Mouse (Mus musculus) ES-E14 (cell line): Measurements from ENCODE around the gene Arhgap10. TPM values are rescaled to one million over a fixed set of nuclear protein-coding genes. Genes with fewer than 3 reads are reported as not detected.

ENCODE experiments used
- DNase-seq: peaks from one replicate; pipeline ENCODE4 v3.0.0-alpha.2; 2013; ENCODE audit warnings: low read depth, low spot score
- H3K27ac ChIP-seq: 2 replicates; pipeline ENCODE4 v1.5.1; 2012; ENCODE audit warnings: low read depth, mild to moderate bottlenecking, low read length, moderate library complexity, mixed read lengths; ENCODE audit not compliant: poor library complexity, insufficient read depth, severe bottlenecking
- H3K36me3 ChIP-seq: 2 replicates; pipeline ENCODE4 v1.6.1; 2012; ENCODE audit warnings: mild to moderate bottlenecking, low read length, moderate library complexity, mixed read lengths; ENCODE audit not compliant: control insufficient read depth, poor library complexity, insufficient read depth, severe bottlenecking
- H3K4me1 ChIP-seq, 2 experiments: fragments of 150-350 bp in 1 of 2; sonication (generic) in 1 of 2; 2 replicates each; pipeline ENCODE4 v1.6.1; 2012; ENCODE audit warnings: low read length in 2 of 2, mild to moderate bottlenecking in 1 of 2, mixed read lengths in 1 of 2; ENCODE audit not compliant: control insufficient read depth in 2 of 2, insufficient read depth in 2 of 2, poor library complexity in 1 of 2
- H3K4me3 ChIP-seq, 2 experiments: fragments of 150-350 bp in 1 of 2; sonication (generic) in 1 of 2; 2 replicates each; pipeline ENCODE4 v1.5.1; 2012; ENCODE audit warnings: low read length in 2 of 2, low read depth in 1 of 2, mild to moderate bottlenecking in 1 of 2, mixed read lengths in 1 of 2; ENCODE audit not compliant: insufficient read depth in 1 of 2, poor library complexity in 1 of 2, severe bottlenecking in 1 of 2
- H3K9ac ChIP-seq: 2 replicates; pipeline ENCODE4 v1.6.1; 2012; ENCODE audit warnings: low read depth, mild to moderate bottlenecking, low read length, mixed read lengths; ENCODE audit not compliant: poor library complexity, insufficient read depth, severe bottlenecking
- H3K9me3 ChIP-seq: fragments of 150-350 bp; sonication (generic); 2 replicates; pipeline ENCODE4 v1.6.1; 2012; ENCODE audit warnings: low read depth, mild to moderate bottlenecking, low read length; ENCODE audit not compliant: control insufficient read depth, insufficient read depth
- CHD2 ChIP-seq: IDR thresholded peaks from 2 replicates; pipeline ENCODE4 v1.6.1; 2014; ENCODE audit warnings: mild to moderate bottlenecking, low read depth, low read length, inconsistent platforms
- HCFC1 ChIP-seq: IDR thresholded peaks from 2 replicates; pipeline ENCODE4 v1.6.1; 2012; ENCODE audit warnings: low read length, inconsistent platforms, borderline replicate concordance; ENCODE audit not compliant: insufficient read depth
- MAFK ChIP-seq: IDR thresholded peaks from 2 replicates; pipeline ENCODE4 v1.6.1; 2014; ENCODE audit warnings: mild to moderate bottlenecking, low read depth, low read length, inconsistent platforms; ENCODE audit not compliant: insufficient read depth
- ZC3H11A ChIP-seq: IDR thresholded peaks from 2 replicates; pipeline ENCODE4 v1.6.1; 2012; ENCODE audit warnings: low read depth, mild to moderate bottlenecking, inconsistent platforms, low read length, borderline replicate concordance
- ZNF384 ChIP-seq: IDR thresholded peaks from 2 replicates; pipeline ENCODE4 v1.6.1; 2012; ENCODE audit warnings: low read depth, low read length, inconsistent platforms
- in situ Hi-C, 2 experiments: fragments of 600-800 bp; cut with MboI; formaldehyde crosslinking; loops; one replicate each; pipeline ENCODE4 v1.15.1; 2025; ENCODE audit warnings: low sequenced_read_pairs in 2 of 2, inconsistent platforms in 1 of 2; ENCODE audit not compliant: unreplicated experiment in 2 of 2
- total RNA-seq: library from RNA; depleted of rRNA; stranded (reverse); fragments of 300-350 nt; gene quantifications from 2 replicates; pipeline ENCODE4 v1.2.3, GENCODE M21; 2012

Arhgap10 gene
- total RNA-seq, 1 experiment: 10.8 TPM

DNA sequence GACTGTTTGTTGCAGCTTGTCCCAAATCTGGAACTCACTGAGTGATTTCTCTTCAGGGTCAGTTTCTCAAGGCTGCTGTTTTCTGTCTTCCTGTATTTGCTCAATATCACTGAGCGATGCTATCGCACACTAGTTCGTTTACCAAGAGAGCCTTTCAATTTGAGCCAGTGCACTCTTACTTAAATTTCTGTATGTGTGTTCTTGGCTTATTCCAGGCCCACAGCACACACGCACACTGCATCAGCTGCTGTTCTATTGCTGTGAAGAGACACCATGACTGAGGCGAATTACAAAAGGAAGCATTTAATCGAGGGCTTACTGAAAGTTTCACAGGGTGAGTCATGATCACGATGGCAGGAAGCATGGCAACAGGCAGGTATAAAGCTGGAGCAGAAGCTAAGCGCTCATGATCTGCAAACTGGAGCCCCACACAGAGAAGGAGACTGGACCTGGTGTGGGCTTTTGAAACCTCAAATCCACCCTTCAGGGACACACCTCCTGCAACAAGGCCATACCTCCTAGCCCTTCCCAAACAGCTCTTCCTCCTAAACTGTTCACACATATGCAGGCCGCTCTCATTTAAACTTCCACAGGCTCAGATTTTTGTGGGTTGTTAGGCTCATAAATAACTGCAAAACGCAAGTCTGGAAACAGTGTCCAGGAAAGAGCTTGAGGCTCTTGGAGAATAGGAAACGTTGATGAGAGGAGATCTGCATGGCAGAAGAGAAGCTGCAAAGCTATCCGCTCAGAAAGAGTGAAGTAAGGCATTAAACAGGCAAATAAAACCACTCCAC is 255.3 kb downstream of the Arhgap10 start:
- Histone ChIP-seq H3K4me3 (no peak overlapping the region), H3K36me3 (peaks cover 2% of the 10 kb centered on the region; the same call in 1 of the 2 replicates), H3K4me1 (no peaks in the 10 kb centered on the region), H3K27ac (no peak overlapping the region), H3K9ac (no peak overlapping the region), H3K9me3 (no peaks in the 10 kb centered on the region)
- no peak for DNase-seq
- in situ Hi-C loops: no loop called here
- TF ChIP-seq MAFK (no peak), ZC3H11A (no peak), CHD2 (no peak), HCFC1 (no peak), ZNF384 (no peak)

GRCm38 (mm10) chr8:77261215-77261614 is 256.5 kb downstream of the Arhgap10 start:
- in situ Hi-C loops: no loop called here
- DNase-seq: no peak
- no peak for TF ChIP-seq ZC3H11A
- TF ChIP-seq MAFK: no peak
- TF ChIP-seq ZNF384: no peak
- TF ChIP-seq CHD2: no peak
- TF ChIP-seq HCFC1: no peak
- no peak overlapping the region for H3K27ac ChIP-seq
- no peaks in the 10 kb centered on the region for H3K4me1 ChIP-seq
- H3K4me3 ChIP-seq: no peak overlapping the region
- H3K9ac ChIP-seq: no peak overlapping the region
- H3K36me3 ChIP-seq: peaks cover 2% of the 10 kb centered on the region; the same call in 1 of the 2 replicates
- H3K9me3 ChIP-seq: no peaks in the 10 kb centered on the region

DNA sequence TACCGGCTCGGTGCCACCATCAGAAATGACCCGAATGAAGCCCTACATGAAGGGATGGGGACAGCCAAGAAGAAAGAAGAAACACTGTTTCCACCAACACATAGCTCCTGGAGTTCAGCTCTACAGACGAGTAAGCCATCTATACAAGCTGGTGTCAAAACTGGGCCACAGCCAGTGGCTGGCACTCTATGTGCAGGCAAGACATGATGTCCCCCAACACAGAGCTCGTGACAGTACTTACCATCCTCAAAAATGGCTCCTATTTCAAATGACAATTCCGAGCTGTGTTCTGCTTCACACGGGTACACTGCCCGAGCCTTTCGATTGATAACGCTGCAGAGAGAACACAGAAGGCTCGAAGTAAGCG is 260.7 kb downstream of the Arhgap10 start:
- peaks cover 2% of the 10 kb centered on the region; the same call in 1 of the 2 replicates for H3K36me3 ChIP-seq
- H3K9ac ChIP-seq: no peak overlapping the region
- no peak overlapping the region for H3K27ac ChIP-seq
- H3K4me3 ChIP-seq: no peak overlapping the region
- no peak for TF ChIP-seq CHD2
- TF ChIP-seq ZNF384: no peak
- no peak for TF ChIP-seq HCFC1
- TF ChIP-seq MAFK: no peak
- no peak for TF ChIP-seq ZC3H11A
- in situ Hi-C loops: no loop called here
- no peaks in the 10 kb centered on the region for H3K9me3 ChIP-seq
- DNase-seq: no peak
- no peaks in the 10 kb centered on the region for H3K4me1 ChIP-seq

DNA sequence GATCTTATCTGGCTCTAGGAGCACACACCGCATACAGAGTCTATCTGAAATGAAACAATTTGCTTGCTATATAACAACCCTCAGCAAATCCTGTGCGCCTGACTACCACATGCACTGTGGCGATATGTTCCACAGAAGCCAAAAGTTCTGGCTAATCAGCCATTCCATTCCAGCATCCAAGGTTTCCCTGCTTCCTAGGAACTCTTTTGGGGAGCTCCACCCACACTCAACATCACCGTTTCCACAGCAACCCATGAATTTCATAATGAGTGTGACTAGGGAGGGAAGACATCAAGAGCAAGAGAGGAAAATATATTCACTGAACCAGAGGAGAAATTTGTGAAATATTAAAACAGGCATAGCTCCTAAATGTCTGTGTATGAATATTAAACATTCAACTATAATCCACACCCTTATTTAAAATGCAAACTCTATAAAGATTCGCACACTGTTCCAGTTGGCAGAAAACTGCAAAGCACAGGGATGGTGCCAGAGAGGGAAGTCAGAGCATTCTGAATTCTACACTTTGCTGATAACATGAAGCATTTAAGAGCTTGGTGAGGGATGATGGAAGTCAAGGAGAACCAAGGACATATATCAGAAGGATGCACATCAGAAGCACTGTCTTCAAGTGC is 261.2 kb downstream of the Arhgap10 start:
- TF ChIP-seq HCFC1: no peak
- no peak for TF ChIP-seq CHD2
- no peak for TF ChIP-seq ZC3H11A
- no peak for TF ChIP-seq MAFK
- TF ChIP-seq ZNF384: no peak
- no peak for DNase-seq
- Histone ChIP-seq H3K36me3 (peaks cover 2% of the 10 kb centered on the region; the same call in 1 of the 2 replicates), H3K27ac (no peak overlapping the region), H3K4me1 (no peaks in the 10 kb centered on the region), H3K9ac (no peak overlapping the region), H3K9me3 (no peaks in the 10 kb centered on the region), H3K4me3 (no peak overlapping the region)
- in situ Hi-C loops: no loop called here
